Mouse (Mus musculus) urinary bladder, adult 2 months (tissue): ENCODE measurements at regions not wholly inside any gene's neighbourhood (a gene's known extent, or its start where the extent isn't known, plus 50 kb on each side); places are given as distances from the start of the nearest gene placed in this dataset.

ENCODE experiments used
- DNase-seq: peaks from one replicate; pipeline ENCODE4 v3.0.0; 2022; ENCODE audit warnings: low spot score

GRCm38 (mm10) chr1:184394559-184395194 is 337.7 kb downstream of the Hlx start:
- no peak for DNase-seq

GRCm38 (mm10) chr1:184384088-184384823 is 348.2 kb downstream of the Hlx start:
- no peak for DNase-seq

- DNase-seq: no peak
Measured at GRCm38 (mm10) chr1:184378665-184379064, 344.6 kb upstream of the 1700056E22Rik start.

GRCm38 (mm10) chr1:184365026-184365425 is 330.9 kb upstream of the 1700056E22Rik start:
- no peak for DNase-seq

- no peak for DNase-seq
Measured at GRCm38 (mm10) chr1:184358226-184358568, 324.1 kb upstream of the 1700056E22Rik start.

- no peak for DNase-seq
Measured at GRCm38 (mm10) chr1:184357474-184358225, 323.5 kb upstream of the 1700056E22Rik start.

- no peak for DNase-seq
Measured at GRCm38 (mm10) chr1:184353832-184354449, 319.8 kb upstream of the 1700056E22Rik start.

GRCm38 (mm10) chr1:184351760-184352159 is 317.7 kb upstream of the 1700056E22Rik start:
- no peak for DNase-seq

- no peak for DNase-seq
Measured at GRCm38 (mm10) chr1:184344829-184345228, 310.7 kb upstream of the 1700056E22Rik start.

GRCm38 (mm10) chr1:184335952-184336351 is 301.9 kb upstream of the 1700056E22Rik start:
- no peak for DNase-seq

- no peak for DNase-seq
Measured at GRCm38 (mm10) chr1:184335281-184335680, 301.2 kb upstream of the 1700056E22Rik start.

- DNase-seq: no peak
Measured at GRCm38 (mm10) chr1:184334818-184335217, 300.7 kb upstream of the 1700056E22Rik start.

GRCm38 (mm10) chr1:184333086-184333485 is 299.0 kb upstream of the 1700056E22Rik start:
- DNase-seq: no peak

GRCm38 (mm10) chr1:184330516-184331350 is 296.6 kb upstream of the 1700056E22Rik start:
- DNase-seq: no peak

GRCm38 (mm10) chr1:184326191-184326590 is 292.1 kb upstream of the 1700056E22Rik start:
- DNase-seq: no peak

GRCm38 (mm10) chr1:184324234-184324633 is 290.1 kb upstream of the 1700056E22Rik start:
- no peak for DNase-seq

- no peak for DNase-seq
Measured at GRCm38 (mm10) chr1:184320521-184321177, 286.5 kb upstream of the 1700056E22Rik start.

GRCm38 (mm10) chr1:184310185-184310815 is 276.2 kb upstream of the 1700056E22Rik start:
- DNase-seq: no peak

GRCm38 (mm10) chr1:184304813-184305212 is 270.7 kb upstream of the 1700056E22Rik start:
- DNase-seq: no peak

- DNase-seq: no peak
Measured at GRCm38 (mm10) chr1:184304204-184304603, 270.1 kb upstream of the 1700056E22Rik start.
